Mouse (Mus musculus) fat pad, adult 2 months (tissue): ENCODE data around the gene S100pbp.

Source experiments
- DNase-seq: peaks from one replicate; pipeline ENCODE4 v3.0.0-alpha.2; 2011; ENCODE audit warnings: low read depth, low spot score; ENCODE audit errors: extremely low read depth

S100pbp gene

DNA sequence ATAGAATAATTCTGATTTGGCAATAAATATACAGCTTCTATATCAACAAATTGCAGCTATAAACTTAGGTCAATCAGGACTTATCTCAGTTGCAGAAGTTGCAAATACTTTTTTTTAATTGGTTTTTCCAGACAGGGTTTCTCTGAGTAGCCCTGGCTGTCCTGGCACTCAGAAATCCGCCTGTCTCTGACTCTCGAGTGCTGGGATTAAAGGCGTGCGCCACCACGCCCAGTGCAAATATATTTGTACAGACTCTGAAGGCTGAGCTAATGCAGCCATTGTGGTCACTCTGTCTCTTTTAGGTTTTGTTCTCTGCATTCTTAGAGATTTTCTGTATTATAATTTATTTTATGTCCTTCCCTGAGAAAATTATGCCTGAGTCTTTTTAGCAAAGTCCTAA, 32.0 kb downstream of the S100pbp start:
- no peak for DNase-seq

DNA sequence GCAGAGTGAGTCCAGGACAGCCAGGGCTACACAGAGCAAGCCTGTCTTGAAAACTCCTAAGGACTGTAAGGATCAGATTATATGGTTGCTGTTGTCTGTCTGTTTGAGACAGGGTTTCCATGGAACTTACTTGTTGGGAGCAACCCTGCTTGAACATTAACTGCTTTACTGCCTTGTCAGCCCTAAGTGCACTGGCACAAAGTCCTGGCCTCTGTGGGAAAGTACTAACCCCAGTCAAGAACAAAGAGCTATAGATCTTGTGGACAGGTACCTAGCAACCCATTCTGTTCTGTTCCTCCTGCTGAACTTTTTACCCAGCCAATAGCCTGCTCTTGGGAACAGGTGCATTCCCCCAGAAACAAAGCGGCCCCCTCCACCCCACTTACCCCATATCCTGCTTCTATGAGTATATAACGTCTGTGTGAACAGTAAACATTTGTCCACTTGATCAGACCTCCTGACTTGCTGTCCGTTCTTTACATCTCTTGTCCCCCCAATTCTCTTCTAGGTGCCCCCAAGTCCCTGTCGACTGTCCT, 38.2 kb downstream of the S100pbp start:
- no peak for DNase-seq

DNA sequence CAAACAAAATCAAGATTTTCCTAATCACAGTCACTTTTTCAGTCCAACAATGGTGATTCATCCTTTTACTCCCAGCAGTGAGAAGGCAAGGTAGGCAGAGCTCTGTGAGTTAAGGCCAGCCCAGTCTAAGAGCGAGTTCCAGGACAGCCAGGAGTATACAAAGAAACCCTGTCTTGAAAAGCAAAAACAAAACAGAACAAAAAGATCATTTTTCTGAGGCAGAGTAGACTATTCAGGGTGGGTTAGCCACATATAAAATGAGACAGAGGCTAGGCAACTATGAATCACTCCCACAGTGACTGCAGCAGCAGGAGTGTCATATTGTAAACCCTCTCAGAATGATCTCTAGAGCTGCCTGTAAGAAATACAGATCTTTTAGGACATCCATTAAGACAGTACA, 40.2 kb downstream of the S100pbp start:
- DNase-seq: no peak

DNA sequence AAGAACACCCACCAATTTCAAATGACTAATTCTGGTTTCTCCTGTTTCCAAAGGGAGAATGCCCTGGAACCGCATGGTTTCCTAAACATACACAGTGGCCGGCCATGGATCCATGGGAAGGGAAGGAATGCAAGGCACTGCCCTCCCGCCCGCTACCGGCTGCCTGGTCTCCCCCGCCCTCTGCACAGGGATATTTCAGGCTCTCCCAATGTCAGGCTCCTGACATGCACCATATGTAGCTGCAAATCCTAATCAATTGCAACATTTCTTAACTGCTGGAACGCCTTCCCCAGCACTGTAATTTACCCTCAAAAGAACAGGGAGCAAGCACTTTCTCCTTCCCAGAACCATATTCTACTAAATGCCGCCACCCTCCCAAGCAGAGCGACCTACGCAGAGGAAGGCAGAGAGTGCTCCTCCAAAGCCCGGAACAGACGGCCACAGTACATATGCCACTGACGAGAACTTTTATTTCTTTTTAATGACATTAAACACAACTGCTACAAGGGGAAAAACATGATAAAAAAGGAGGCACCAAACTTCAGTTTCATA, 41.9 kb downstream of the S100pbp start:
- no peak for DNase-seq

DNA sequence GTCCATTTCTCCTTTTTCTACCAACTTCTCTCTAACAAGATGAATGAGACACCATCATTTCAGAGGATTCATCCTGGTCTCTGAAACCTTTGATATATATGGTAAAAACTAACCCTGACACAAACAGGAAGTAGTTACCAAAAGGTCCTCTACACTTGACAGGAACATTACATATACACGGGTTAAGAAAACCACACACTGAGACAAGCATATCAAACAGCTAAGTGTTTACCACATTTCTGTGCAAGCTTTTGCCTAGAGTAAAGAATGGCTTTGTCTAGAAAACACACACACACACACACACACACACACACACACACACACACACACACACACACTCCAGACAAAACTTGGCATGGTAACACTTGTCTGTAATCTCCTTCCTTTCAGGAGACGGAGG, 43.1 kb downstream of the S100pbp start:
- DNase-seq: no peak

DNA sequence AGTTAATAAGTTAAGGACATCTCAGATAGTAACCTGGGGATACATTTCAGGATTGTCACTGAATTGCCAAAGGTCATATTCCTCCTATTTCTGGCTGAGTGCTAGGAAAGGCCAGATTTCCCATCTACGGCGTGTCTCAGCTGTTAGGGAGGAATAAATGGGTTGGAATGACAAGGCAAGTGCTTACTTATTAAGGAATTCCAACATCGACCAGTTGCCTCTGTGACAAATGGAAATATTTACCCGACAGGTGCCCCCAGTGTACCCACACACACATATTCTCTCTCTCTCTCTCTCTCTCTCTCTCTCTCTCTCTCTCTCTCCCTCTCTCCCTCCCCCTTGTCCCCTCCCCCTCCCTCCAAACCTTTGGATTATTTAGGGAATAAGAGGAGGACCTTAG, 43.6 kb downstream of the S100pbp start:
- no peak for DNase-seq

DNA sequence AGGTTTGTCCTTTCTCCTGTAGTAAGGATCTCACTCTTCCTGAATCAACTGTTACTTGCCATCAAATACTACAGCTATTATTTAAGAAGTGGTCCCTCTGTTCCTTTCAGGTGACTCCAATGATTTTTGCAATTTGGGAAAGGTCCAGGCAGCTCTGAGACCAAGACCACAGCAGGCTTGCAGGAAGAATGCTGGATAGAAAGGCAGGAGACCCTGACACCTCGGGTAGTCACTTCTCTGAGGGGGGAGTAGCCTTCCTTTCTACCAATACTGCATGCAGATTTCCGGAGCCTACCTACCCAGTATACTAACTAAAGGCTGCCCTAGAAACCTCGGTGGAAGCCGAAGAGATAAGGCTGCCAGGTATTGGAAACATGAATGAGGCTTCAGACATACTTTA, 44.1 kb downstream of the S100pbp start:
- no peak for DNase-seq

DNA sequence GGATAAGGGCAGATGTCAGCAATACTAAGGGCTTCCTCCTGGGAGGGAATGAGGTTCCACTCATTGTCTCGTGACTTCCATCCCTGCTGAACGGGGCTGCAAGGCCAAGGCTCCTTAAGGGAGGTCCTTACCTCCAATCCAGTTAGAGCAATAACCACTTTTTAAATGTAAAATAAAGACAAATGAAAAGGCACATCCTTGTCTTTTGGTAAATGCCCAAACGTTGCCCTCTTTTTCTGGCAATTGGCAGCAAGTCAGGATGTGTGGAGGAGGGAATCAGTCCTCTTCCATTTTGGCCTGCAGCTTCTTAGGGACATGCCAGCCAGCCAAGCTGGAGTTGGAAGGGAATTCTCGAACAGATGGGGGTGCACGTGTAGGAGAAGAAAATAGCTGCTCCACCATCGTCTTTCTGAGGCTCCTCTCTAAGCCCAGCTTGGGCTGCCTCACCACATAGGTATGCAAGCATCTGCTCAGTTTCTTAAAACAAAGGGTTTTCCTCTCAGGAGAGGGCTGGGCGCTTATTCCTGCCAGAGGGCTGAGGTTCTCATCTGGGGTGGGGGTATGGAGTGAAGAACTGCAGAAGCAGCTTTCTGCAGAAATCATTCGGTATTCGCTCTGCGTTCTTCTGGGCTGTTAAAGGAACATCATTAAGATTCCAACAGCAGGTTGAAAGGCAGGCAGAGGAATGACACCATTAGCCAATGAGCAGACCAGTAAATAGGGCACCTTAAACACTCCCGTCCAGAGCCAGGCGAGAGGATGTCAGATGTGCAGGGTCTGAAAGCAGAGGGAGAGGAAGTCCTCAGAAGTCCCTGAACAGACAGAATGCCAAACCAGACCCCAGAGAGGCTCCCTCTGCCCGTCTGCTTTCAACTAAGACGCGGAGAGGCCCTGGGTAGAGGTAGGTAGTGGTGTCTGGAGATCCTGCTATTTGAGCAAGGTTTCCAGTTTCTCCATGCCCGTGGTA, 44.8 kb downstream of the S100pbp start:
- no peak for DNase-seq

DNA sequence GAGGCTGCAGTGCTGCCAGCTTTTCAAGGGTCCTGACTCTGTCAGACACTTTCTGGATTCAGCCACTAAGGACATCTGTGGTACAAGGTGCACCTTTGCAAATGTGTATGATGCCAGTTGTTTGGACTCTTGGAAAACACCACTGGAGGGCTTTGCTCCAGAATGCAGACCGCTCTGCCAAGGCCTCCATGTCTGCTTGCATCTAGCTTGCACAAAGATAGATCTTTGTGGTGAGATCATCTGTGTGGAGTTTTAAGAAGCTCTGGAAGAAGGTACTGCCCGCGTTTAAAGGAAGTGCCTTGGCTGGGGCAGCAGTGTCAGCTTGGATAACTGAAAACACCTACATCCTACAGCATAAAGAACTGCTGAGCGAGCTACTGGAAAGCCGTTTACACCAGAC, 46.0 kb downstream of the S100pbp start:
- no peak for DNase-seq

DNA sequence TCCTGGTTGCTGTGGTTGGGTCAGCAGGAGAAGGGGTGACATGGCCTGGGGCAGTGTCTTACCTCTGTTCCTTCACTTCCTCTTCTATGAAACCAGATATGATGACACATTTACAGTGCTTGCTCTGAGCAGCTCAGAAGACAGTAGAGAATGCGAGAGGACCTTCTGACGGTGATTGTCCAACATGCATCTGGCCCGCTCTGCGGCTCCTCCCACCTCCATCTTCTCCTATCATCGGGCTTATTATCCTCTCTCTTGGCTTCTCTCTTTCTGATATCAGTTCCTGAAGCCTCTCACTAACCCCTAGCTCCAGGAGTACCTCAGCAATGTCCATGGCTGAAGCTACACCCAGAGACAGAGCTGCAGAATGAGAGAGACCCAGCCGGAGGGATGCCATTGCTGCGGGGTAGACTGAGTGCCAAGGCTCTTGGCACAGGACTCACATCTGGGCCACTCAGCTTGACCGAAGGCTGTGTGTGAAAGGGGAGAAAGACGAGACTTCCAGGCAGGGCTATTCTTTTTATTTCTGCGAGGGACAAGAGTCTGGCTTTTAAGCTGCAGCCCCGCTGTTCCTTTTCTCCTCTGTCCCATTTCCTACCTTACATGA, 47.0 kb downstream of the S100pbp start:
- DNase-seq: no peak

DNA sequence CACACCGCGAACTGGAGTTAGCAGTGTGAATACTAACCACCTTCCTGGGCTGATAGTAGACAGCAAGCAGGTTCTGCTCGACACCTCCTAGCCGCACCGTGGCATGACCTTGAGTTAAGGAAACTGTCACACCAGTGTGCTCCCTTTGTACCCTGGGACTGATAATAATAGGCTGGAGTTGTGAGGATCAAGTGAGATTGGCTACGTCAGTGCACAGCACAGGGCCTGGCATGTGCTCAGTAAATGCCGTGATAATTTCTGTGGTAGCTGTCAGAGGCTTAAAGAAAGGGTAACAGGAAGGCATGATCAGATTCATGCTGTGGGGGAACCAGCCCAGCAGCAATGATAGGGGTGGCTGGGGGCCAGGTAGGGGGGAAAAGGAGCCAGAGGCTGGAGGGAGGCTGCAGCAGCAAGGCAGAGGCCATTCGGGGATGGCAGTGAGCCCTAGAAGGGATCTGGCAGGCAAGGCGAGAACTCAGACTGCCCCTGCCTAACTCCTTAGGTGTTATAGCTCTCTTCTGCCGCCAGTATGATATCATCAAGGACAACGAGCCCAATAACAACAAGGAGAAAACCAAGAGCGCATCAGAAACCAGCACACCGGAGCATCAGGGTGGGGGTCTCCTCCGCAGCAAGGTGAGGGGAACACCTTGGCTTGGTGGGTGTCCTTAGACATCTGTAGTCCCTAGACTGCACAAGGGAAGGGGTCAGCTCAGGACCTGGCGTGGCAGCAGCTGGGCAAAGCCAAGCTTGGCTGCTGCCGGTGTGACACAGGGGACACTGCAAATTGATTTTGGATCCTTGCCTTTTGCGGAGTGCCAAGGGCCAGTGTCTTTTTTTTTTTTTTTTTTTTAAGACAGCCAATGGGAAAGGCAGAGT, 47.7 kb downstream of the S100pbp start:
- DNase-seq: no peak

DNA sequence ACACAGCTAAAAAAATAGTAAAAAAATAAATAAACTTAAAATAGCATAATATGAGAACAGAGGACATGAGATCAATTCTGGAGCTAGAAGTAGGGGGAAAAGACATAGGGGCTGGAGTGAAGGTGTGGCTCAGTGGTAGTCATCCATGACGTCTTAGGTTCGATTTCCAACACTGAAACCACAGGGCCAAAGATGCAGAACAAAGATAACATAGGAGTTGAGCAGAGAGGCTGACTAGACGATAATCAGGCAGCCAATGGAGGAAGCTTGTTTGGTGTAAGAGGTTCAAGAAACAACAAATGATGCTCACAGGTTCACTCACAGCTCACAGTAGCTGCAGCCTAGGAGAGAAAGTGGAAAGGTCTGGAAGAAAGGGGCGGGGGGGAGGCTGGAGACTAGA, 48.7 kb downstream of the S100pbp start:
- no peak for DNase-seq

DNA sequence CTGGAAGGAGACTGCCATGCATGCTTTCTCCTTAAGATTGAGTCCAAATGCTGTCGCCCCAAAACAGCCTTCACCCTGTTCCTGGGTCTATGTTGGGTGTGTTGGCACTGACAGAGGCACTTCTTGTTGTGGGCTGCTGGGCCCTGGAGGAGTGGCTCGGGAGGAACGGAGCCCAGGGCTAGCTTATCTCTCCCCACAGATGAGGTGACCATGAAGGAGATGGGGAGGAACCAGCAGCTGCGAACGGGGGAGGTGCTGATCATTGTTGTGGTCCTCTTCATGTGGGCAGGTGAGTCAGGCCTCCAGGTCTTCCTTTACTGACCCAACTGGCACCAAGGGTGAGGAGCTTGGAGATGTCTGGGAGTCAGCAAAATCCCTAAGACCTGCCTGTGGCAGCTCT, 49.9 kb downstream of the S100pbp start:
- DNase-seq: no peak

DNA sequence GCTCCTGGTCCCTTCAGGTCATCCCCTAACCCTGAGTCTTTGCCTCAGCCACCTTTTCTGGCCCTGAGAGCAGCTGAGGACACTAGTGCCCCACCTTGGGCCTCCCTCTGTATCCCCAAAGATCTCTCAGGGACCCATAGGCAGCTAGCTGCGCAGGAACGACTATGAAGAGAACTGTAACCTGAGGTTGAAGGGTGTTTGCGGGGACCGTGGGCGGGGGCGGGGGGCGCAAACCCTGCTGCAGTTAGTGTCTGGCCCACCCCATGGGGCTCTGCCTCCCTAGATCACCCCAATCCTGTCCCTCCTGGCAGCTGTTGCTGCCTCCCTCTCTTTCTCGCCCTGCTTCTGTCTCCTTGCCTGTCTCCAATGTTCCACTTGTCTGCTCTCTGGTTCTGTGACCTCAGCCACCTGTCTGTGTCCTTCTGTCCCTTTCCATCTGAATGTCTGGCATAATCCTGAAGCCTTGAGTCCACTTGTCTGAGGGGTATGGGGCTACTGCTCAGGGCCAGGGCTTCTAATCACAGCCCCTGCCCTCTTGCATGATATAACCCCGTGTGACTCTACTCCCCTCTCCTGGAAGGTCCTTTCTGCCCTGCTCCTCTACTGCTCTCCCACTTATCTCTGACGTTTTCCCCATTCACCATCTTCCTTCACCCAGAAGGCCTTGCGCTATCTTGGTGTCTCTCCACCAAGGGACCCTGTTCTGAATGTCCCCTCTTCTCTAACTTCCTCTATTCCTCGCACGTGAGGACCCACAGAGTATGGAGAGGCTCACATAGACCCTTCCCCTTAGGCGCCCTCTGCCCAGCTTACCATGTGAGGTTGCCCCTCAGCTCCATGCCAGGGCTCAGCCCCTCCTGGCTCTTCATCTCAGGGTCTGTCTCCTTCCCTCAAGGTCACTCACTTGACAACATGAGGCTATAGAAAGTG, 51.9 kb downstream of the S100pbp start:
- DNase-seq: no peak

DNA sequence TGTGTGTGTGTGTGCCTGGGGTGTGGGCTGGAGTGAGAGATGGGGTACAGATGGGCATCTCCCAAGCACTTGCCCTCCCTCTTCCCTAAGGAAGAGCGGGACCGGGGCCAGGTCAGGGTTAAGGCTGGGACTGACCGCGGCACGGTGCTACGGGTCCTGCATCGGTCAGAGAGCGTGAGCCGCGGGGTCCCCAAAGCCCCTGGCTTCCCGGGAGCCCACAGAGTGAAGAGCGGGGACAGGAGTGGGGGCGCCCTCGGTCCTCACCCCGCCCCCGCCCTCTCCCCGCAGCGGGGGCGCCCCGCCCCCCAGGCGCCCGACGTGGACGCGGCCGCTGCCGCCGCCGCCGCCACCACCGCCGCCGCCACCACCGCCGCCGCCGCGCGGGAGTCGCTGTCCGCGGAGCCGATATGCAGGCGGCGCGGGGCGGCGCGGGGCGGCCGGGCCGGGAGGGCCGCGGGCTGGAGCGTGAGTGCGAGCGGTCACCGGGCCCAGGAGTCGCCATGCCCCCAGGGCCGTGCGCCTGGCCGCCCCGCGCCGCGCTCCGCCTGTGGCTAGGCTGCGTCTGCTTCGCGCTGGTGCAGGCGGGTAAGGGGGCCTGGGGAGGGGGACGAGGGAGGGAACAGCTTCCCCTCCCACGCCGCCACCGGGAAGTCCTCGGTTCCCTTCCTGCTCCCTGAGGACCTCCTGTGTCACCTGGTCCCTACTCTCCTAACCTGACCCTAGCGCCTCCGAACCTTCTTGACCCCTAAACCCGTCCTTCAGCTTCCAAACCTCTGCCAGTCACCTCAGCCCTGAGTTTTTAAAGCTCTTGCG, 52.7 kb downstream of the S100pbp start, which contains the start of gene Fndc5:
TSS of gene Fndc5 (plus strand) at position 421 of the 813 bp plus-strand sequence.
- DNase-seq: no peak

DNA sequence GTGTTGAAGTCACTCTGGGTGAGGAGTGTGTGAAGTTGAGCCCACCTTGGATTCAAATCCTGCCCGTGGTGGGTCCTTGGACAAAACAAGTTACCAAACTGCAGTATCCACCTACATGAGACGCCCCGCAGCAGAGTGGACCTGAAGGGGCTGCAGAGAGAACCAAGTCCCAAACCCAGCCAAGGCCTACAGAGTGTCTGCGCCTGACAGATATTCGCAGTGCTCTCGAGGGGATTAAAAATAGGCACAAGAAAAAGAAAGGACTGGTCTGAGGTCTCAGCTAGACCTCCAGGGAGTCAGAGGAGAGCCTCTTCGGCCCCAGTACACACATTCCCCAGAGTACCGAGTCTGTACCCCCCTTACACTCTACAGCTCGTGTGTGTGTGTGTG, 53.3 kb downstream of the S100pbp start:
- DNase-seq: no peak

DNA sequence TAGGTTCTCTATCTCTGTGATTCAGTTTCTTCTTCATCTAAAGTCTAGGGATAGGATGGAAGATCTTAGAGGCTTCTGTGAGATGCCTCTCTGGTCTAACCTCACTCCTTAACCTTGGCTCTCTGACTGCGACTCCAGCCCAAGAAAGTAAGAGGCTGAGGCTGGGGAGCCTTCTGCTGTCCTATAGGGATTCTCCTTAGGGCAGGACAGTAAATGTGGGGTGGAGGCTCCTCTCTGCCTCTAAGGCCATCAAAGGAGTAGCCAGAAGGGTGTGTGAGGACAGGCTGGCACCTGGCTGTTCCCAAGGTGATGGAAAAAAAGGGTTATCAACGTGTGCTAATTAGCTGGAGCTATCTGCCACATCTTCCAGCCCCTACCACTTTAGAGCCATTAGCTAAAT, 53.9 kb downstream of the S100pbp start:
- DNase-seq: no peak

DNA sequence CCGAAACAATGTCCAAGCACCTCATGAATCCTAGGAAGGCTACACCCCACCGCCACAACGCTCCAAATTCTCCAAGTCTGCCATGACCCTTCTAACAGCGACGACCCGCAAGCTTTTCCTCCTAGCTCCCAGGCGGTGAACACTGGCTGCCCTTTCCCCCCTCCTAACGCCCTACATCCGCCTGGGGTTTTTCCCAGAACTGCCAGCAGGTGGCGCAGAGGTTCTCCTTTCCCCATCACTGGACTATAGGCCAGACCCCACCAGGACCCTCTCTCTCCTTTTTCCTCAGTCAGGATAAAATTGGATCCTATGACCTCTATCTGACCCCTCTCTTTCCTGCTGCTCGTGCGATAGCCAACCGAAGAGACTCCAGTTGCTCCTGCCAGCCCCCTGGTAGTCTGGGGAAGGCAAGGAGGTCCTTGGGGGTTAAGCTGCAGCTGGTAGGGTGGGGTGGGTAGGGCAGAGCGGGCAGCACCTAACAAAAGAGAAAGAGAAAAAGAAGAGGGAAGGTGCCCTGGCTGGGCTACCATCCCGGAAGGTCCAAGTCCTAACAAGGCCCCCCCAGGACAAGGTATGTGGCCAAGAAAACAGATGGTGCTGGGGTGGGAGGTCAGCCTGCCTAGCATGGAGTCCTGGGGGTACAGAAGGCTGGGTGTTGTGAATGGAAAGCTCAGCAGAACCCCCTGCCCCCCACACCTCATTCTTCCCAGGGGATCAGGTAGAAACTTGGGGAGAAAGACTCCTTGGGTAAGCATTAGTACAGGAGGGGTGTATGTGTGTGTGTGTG, 54.5 kb downstream of the S100pbp start:
- DNase-seq: no peak
